Mouse (Mus musculus) brown adipose tissue, adult 24 weeks (tissue): ENCODE data around the gene Dcun1d5. TPM values are rescaled to one million over a fixed set of nuclear protein-coding genes. Genes with fewer than 3 reads are reported as not detected.
"Not testable (repeated sequence)": the region's sequence is repeated elsewhere in the genome, so short reads cannot be mapped to it uniquely, and the experiment has no call there.

ENCODE experiments used
- H3K27ac ChIP-seq: fragments of 200-500 bp; replicated peaks from 2 replicates; pipeline ENCODE4 v1.5.1; 2012; ENCODE audit warnings: low read depth, mild to moderate bottlenecking, low read length
- H3K4me1 ChIP-seq: fragments of 200-500 bp; 2 replicates; pipeline ENCODE4 v1.6.1; 2012; ENCODE audit warnings: low read length, mixed read lengths; ENCODE audit not compliant: control insufficient read depth, insufficient read depth, insufficient read length
- H3K4me3 ChIP-seq: fragments of 200-500 bp; 2 replicates; pipeline ENCODE4 v1.5.1; 2012; ENCODE audit warnings: low read depth, mild to moderate bottlenecking, low read length, moderate library complexity; ENCODE audit not compliant: insufficient read depth
- polyA plus RNA-seq: library from polyadenylated mRNA; stranded (reverse); fragments of >200 nt; gene quantifications from 2 replicates; pipeline ENCODE4 v1.2.4, GENCODE M21; 2012; ENCODE audit not compliant: missing spikeins, insufficient read depth, insufficient read length

Gene Dcun1d5
- 58.2 and 71.9 TPM in 2 replicates for polyA plus RNA-seq

DNA sequence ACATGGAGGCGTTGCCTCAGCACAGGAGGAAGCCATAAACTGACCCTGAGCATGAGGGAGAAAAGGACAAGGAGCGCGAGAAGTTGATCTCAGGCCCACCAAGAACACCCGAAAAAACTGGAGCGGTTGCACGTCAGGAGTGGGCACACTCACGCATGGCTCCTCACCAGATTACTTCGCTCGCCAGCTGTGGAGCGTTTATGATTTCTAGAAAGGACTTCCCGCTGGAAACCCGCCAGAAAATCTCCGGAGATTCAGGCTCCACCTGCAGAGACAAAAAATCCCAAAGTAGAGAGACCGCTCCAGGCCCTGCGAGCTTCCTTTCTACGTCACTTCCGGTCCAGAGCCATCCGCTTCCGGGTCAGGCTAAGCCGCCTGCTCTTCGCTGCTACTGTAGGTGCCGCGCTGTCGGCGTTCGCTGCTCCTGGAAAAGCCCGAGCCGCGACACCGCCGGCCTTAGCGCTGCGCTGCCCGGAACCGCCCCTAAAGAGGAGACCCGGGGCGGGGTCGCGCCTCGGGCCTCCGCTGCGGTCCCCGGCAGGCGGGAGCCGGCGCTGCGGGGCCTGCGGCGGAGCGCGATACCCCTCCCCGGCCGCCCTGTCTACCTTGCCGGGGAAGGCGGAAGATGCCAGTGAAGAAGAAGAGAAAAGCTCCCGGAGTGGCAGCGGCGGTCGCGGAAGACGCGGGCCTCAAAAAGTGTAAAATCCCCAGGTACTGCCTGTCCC is at the start of gene Dcun1d5, which contains the start of gene Dync2h1:
Gene Dcun1d5, plus strand, starts transcription at position 349 of the 725 bp plus-strand sequence.
Gene Dync2h1, minus strand, starts transcription at position 275 of the 725 bp plus-strand sequence.
- Histone ChIP-seq H3K4me3 (peak within 1 kb of the TSS; percentile 79), H3K4me1 (no peaks in the 10 kb centered on the region; the same call in 1 of the 2 replicates), H3K27ac (peak within 1 kb of the TSS; percentile 71)

- Histone ChIP-seq H3K4me1 (no peaks in the 10 kb centered on the region), H3K4me3 (no peak overlapping the region), H3K27ac (no peak overlapping the region)
These were observed 29.9 kb upstream of the Dcun1d5 start for GRCm38 (mm10) chr9:7154391-7154790.

DNA sequence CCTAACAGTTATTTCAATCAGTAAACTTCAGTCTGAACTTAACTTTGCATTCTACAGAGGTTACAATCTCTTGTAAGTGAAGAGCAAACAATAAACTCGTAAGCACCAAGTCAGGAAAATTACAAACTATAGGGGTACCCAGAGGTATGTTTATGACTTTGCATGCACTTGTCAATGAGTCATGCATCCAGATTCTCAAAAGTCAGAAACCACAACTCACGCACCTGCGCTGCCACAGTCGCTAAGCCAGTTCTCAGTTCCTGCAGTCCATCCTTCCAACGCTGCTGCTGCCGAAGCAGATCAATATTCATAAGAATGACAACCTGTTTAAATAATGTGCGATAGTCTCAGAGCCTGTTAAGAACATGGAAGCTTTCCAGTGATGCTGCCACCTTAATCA is 25.7 kb upstream of the Dcun1d5 start:
- Histone ChIP-seq H3K27ac (no peak overlapping the region), H3K4me3 (no peak overlapping the region), H3K4me1 (no peaks in the 10 kb centered on the region)

GRCm38 (mm10) chr9:7159718-7160117 is 24.6 kb upstream of the Dcun1d5 start:
- Histone ChIP-seq H3K27ac (no peak overlapping the region), H3K4me1 (no peaks in the 10 kb centered on the region), H3K4me3 (no peak overlapping the region)

DNA sequence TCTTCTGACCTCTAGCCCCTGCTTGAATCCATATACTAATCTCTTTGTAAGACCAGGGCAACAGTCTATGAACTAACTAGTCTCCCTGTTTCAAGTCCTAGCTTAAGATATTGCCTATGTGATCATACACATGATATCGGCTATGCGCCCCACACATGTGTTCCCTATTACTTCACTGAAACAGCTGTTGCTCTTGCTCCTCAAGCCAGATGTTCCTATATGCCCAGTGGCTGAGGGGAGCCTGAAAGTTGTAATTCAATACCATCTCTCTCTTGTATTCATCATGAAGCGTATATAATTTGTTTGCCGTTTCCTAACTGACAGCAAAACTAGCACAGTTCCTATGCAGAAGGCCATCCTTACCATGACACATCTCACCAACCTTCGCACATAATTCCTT is 23.6 kb upstream of the Dcun1d5 start:
- Histone ChIP-seq H3K4me3 (no peak overlapping the region), H3K27ac (no peak overlapping the region), H3K4me1 (no peaks in the 10 kb centered on the region)

DNA sequence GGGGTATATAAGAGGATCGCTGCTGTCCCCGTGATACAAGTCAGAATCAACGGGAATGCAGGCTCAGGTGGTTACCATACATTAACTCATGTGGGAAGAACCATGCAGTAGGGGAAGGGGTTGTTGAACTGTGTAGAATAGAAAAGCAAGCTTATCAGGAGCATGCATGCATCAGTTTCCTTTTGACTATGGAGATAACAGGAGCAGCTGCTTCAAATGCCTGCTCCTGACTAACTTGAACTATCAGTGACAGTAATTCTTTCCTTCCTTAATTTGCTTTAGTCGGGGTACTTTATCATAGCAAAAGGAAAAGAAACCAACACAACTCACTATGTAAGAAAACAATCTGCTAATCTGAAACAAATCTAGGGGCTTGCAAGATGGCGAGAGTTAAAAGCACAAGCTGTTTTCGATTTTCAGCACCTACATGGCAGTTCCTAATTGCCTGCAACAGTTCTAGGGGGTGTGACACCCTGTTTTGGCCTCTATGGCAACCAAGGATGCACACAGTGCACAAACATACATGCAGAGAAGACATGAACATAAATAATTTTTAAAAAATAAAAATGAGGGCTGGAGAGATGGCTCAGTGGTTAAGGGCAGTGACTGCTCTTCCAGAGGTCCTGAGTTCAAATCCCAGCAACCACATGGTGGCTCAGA is 16.9 kb upstream of the Dcun1d5 start:
- Histone ChIP-seq H3K4me3 (no peak overlapping the region), H3K27ac (no peak overlapping the region), H3K4me1 (no peaks in the 10 kb centered on the region)

- H3K27ac ChIP-seq, result no peak overlapping the region
These were observed 10.6 kb upstream of the Dcun1d5 start for GRCm38 (mm10) chr9:7173756-7174155.

GRCm38 (mm10) chr9:7176618-7177610 is 7.4 kb upstream of the Dcun1d5 start:
- H3K4me3 ChIP-seq, result peak overlapping the region; percentile 57
- H3K27ac ChIP-seq, result no peak overlapping the region
- H3K4me1 ChIP-seq, result no peaks in the 10 kb centered on the region

More at GRCm38 (mm10) chr9:7173756-7174155, 10.6 kb upstream of the Dcun1d5 start:
- no peak overlapping the region for H3K4me3 ChIP-seq
- H3K4me1 ChIP-seq, result no peaks in the 10 kb centered on the region

DNA sequence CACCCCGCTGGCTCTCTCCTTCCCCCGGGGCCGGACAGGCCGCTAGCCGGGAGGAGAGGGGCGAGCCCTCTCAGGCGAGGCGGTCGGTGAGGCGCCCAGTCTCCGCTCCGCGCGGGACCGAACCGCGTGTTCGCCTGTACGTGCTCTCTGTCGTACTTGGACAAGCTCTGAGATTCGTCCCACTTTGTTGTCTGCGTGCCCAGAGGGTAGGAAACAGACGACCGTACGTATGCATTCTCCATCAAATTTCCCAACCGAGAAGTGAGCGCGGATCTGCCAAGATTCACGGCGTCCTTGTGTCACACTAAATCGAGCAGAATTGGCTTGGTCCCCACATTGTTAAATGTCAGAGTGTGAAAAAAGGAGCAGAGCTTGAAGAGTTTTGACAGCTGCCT is 574 bp downstream of the Dcun1d5 start:
- Histone ChIP-seq H3K4me3 (peak overlapping the region; percentile 79), H3K27ac (peak overlapping the region; percentile 57), H3K4me1 (no peaks in the 10 kb centered on the region; the same call in 1 of the 2 replicates)

DNA sequence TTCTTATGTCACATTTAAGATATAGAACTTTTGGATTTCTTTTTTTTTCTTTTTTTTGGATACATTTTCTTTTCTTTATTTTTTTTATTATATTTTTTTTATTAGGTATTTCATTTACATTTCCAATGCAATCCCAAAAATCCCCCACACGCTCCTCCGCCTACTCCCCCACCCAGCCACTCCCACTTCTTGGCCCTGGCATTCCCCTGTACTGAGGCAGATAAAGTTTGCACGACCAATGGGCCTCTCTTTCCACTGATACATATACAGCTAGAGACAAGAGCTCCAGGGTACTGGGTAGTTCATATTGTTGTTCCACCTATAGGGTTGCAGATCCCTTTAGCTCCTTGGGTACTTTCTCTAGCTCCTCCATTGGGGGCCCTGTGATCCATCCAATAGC is 6.4 kb downstream of the Dcun1d5 start:
- not testable (repeated sequence) for H3K27ac ChIP-seq, H3K4me3 ChIP-seq, H3K4me1 ChIP-seq

- no peak overlapping the region for H3K27ac ChIP-seq
- no peak overlapping the region for H3K4me3 ChIP-seq
- H3K4me1 ChIP-seq, result no peaks in the 10 kb centered on the region
These were observed 31.9 kb downstream of the Dcun1d5 start for GRCm38 (mm10) chr9:7216240-7216639.

- Histone ChIP-seq H3K27ac (no peak overlapping the region), H3K4me1 (no peaks in the 10 kb centered on the region), H3K4me3 (no peak overlapping the region)
These were observed 36.7 kb downstream of the Dcun1d5 start for GRCm38 (mm10) chr9:7221024-7221423.

GRCm38 (mm10) chr9:7221460-7221859 is 37.1 kb downstream of the Dcun1d5 start:
- no peaks in the 10 kb centered on the region for H3K4me1 ChIP-seq
- no peak overlapping the region for H3K4me3 ChIP-seq
- H3K27ac ChIP-seq, result no peak overlapping the region

DNA sequence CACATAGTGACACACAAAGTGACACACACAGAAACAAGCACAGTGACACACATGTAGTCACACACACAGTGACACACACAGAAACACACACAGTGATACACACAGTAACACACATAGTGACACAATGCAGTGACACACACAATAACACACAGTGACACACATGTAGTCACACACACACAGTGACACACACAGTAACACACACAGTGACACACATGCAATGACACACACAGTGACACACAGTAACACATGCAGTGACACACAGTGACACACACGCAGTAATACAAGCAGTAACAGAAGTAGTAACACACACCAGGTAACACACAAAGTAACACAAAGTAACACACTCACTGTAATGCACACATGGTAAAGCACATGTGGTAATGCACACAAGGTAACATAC is 54.3 kb downstream of the Dcun1d5 start:
- no peaks in the 10 kb centered on the region for H3K4me1 ChIP-seq

GRCm38 (mm10) chr9:7239967-7240366 is 55.6 kb downstream of the Dcun1d5 start:
- Histone ChIP-seq H3K27ac (no peak overlapping the region), H3K4me1 (no peaks in the 10 kb centered on the region), H3K4me3 (no peak overlapping the region)

More for the DNA sequence above, 54.3 kb downstream of the Dcun1d5 start:
- no peak overlapping the region for H3K27ac ChIP-seq
- H3K4me3 ChIP-seq, result no peak overlapping the region
